Mouse (Mus musculus) lung, postnatal 4 days (tissue): ENCODE measurements around the gene Ppp1r26.
"Not testable (repeated sequence)": the region's sequence is repeated elsewhere in the genome, so short reads cannot be mapped to it uniquely, and the experiment has no call there.

Experiments
- DNase-seq, 2 experiments: peaks; one replicate each; pipeline ENCODE4 v3.0.0; 2021

The Ppp1r26 gene

DNA sequence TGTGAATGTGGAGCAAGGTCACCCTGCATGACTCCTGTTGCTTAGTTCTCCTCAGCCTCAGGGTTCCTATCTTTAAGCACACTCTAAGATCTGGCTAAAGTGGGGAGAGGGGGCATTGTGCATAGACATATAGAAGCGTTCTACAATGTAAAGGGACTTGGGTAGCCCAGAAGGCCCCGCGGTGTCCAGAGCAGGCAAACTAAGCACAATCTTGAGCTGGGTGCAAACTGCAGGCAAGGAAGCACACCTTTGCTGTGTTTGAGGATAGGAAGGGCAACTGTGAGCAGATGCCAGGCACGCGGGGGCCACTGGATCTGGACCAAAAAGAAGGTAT lies 452 bp upstream of the Ppp1r26 start:
- no peak for DNase-seq

- no peak for DNase-seq
These were observed 693 bp downstream of the Ppp1r26 start for GRCm38 (mm10) chr2:28447315-28447670.

GRCm38 (mm10) chr2:28451663-28452062 lies 5.1 kb downstream of the Ppp1r26 start:
- no peak for DNase-seq

GRCm38 (mm10) chr2:28453539-28453938 lies 6.9 kb downstream of the Ppp1r26 start:
- no peak for DNase-seq

- no peak for DNase-seq
These were observed 10.0 kb downstream of the Ppp1r26 start for GRCm38 (mm10) chr2:28456616-28457015.

GRCm38 (mm10) chr2:28463919-28464318 lies 17.3 kb downstream of the Ppp1r26 start:
- DNase-seq = peak in 1 of 2 experiments; percentile 66

DNA sequence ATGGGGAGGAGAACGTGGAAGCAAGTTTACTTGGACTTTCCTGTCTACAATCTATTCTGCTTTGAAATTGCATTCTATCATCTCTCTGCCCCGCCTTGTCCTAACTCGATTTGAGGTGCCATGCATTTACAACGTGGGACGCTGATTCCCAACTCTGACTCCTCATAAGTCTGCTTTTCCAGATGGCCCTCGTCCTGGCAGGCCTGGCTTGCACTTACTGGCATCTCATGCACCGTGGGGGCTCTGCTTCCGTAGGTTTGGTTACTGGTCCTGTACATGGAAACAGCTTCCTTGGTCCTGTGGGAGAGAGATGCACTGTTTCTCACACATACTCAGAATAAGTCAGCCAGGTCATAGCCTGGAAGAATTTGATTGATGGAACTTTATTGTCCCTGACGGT lies 18.3 kb downstream of the Ppp1r26 start:
- DNase-seq = no peak

DNA sequence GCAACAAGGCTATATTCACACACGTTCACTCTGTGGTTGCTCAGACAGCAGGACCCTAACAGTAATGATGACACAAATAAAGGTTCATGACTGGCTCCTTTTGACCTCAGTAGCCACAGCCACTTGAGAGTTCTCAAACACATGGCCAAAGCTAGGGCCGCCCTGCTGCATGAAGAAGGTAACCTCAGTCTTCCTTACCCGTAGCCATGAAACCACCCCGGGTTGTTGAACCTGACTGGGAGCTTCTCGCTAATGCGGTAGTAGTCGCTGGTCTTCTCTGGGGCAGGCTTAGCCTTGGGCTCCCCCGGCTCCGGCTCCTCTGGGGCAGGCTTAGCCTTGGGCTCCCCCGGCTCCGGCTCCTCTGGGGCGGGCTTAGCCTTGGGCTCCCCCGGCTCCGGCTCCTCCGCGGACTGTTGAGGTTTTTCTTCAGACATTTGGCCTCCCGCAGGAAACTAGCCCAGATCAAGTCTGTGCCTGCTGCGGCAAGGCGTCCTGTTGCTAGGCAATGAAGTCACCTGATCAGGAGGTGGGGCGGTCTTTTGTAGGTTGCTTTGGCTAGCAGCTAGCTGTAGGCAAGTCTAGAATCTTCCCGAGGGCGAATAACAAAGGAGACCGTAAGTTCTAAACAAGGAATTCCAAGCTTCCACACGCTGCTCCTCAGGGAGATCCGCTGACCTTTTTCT lies 19.4 kb downstream of the Ppp1r26 start, which contains the start of gene 1700007K13Rik:
1700007K13Rik (minus strand) TSS at position 497 of the 683 bp plus-strand sequence.
- DNase-seq = peak; percentile 50 to 58

GRCm38 (mm10) chr2:28467860-28468485 lies 21.4 kb downstream of the Ppp1r26 start, which contains the start of gene Mrps2:
Gene Mrps2, plus strand, starts transcription at chr2:28468066.
- DNase-seq = peak; percentile 91

- peak in 1 of 2 experiments; percentile 5 for DNase-seq
These were observed 22.1 kb downstream of the Ppp1r26 start for GRCm38 (mm10) chr2:28468486-28469225.

DNA sequence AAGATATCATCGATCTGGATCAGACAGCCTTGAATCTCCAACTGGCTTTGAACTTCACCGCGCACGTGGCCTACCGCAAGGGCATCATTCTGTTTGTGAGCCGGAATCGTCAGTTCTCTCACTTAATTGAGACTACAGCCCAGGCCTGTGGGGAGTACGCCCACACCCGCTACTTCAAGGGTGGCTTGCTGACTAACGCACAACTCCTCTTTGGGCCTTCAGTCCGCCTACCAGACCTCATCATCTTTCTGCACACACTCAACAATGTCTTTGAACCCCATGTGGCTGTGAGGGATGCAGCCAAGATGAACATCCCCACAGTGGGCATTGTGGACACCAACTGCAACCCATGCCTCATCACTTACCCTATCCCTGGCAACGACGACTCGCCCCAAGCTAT lies 22.9 kb downstream of the Ppp1r26 start:
- DNase-seq = no peak

DNA sequence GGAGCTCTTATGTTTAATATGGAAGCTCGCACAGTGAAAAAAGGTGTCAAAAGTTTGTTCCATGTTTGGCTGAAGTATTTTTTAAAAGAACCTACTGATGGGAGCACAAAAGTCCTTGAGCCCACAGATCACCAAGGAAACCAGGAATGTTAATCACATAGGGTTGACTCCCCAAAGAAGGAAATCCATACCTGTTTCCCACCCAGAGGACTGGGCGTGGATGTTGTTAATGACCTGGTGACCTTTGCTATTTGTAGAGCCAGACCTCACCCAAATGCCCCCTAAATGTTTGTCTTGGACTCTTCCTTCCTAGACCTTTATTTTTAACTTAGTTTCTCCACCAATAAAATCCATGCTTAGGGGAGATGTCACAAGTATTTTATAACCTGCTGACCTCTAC lies 24.0 kb downstream of the Ppp1r26 start:
- DNase-seq = peak in 1 of 2 experiments; percentile 0

DNA sequence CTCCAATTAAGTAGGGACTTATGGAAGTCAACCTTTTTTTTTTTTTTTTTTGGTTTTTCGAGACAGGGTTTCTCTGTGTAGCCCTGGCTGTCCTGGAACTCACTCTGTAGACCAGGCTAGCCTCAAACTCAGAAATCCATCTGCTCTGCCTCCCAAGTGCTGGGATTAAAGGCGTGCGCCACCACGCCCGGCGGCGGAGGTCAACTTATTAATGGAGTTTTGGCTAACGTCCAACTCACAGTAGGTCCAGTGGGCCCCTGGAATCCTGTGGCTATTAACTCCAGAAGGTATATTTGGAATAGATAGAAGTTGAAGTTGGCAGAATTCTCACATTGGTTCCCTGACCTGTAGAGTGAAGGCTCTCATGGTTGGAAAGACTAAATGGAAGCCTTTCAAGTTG lies 25.4 kb downstream of the Ppp1r26 start:
- peak in 1 of 2 experiments; percentile 3 for DNase-seq

GRCm38 (mm10) chr2:28477993-28478392 lies 31.4 kb downstream of the Ppp1r26 start:
- DNase-seq = not testable (repeated sequence)

GRCm38 (mm10) chr2:28479208-28480204 lies 32.9 kb downstream of the Ppp1r26 start:
- DNase-seq = peak in 1 of 2 experiments; percentile 47

DNA sequence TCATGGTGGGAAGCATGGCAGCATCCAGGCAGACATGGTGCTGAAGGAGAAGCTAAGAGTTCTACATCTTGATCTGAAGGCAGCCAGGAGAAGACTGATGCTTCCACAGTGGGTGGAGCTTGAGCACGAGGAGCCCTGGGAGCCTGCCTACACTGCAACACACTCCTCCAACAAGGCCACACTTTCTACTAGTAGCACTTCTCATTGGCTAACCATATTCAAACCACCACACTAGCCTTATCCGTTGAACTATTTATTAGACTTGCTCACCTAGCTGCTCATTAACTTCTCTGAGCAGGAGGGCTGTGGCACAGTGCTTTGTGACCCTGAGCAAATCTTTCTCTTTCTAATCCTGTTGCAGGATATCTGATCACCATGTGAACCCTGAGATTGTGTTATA lies 37.3 kb downstream of the Ppp1r26 start:
- no peak for DNase-seq

DNA sequence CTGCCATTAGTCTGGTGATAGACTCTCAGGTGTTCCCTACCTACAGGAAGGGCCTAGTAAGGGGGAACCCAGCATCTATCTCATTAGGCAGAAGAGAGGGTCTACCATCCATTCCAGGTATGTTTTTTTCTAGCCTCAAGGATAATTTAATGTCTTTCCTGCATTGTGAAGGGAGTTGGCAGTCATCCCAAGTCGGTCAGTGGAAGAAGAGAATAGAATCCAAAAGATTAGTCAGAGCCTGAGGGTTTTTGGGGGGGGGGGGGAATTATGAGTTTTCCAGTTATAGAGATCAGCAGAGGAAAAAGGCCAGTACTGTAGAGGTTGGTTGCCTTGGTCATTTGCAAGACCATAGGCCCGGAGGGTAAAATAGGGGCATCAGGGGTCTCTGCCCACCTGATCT lies 47.9 kb downstream of the Ppp1r26 start:
- no peak for DNase-seq

DNA sequence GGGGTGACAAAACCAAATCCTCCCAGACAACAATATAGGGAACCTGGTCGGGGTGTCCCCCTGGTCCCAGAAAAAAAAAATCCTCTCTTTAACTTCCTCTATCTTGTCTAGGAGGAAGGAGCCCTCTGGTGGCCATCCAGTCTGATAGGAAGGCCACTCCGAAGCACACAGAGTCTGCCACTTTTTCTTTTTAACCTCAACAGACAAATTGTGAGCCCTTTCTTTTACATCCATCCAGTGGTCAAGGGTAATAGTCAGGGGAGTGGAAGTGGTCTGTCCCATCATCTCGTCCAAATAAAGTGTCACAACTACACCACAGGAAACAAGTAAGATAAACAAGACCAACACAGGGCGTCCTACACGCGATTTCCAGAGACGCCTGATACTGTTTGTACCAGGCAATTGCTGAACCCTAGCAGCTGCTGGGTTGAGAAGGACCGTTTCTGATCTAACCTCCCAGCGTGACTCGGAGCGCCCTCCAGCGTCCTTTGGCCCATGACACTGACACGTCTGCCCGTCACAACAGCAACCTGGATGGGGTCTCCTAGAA lies 48.7 kb downstream of the Ppp1r26 start:
- DNase-seq = peak in 1 of 2 experiments; percentile 60

DNA sequence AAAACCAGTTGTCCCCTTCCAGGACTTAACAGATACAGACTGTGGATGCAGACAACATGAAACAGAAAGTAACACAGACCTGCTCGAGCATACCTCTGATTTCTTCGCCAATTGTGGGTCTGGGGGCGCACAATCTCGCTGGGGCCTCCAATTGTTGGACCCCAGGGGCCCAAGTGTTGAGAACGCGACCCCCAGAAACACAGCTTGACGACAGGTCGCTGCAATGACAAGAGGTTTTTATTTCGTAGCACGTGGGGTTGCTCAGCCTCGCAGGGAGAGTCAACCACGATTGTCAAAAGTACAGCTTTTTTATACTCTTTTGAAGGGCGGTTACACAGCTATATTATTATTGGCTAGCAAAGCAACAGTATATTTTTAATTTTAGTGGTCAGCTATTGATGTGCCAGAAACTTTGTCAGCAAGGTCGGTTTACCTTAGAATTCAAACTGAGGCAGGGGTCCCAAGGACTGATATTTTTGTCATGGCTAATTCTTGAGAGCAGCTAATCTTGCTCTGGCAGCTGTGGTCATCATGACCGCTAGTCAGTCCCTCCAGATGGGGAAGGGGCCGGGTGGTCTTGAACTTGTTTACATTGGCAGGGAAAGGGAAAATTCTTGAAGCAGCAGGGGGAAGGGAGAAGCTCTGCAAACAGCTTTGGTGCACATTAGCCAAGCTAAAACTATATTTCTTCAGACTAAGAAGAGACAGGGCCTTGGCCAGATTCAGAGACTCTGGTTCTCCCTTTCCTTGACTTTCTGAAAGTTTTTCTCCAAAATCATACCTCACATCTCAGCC lies 49.4 kb downstream of the Ppp1r26 start:
- DNase-seq = peak in 1 of 2 experiments; percentile 3

GRCm38 (mm10) chr2:28496671-28497070 lies 50.1 kb downstream of the Ppp1r26 start, which contains the start of gene Gbgt1:
Gene Gbgt1, plus strand, starts transcription at chr2:28496891.
- DNase-seq = peak in 1 of 2 experiments; percentile 31

- DNase-seq = no peak
These were observed 51.0 kb downstream of the Ppp1r26 start for GRCm38 (mm10) chr2:28497561-28497960.
